Mouse (Mus musculus) ES-Bruce4 (cell line): Measurements from ENCODE around the gene Gm8909.

Experiments used
- CTCF ChIP-seq: IDR thresholded peaks from one replicate; pipeline ENCODE4 v1.8.1; 2011; ENCODE audit warnings: low read depth, low read length
- EP300 ChIP-seq: IDR thresholded peaks from 2 replicates; pipeline ENCODE4 v1.6.1; 2011; ENCODE audit warnings: low read depth, low read length; ENCODE audit not compliant: insufficient read depth
- POLR2A ChIP-seq: IDR thresholded peaks from one replicate; pipeline ENCODE4 v1.8.1; 2011; ENCODE audit warnings: low read length; ENCODE audit not compliant: insufficient read depth

DNA sequence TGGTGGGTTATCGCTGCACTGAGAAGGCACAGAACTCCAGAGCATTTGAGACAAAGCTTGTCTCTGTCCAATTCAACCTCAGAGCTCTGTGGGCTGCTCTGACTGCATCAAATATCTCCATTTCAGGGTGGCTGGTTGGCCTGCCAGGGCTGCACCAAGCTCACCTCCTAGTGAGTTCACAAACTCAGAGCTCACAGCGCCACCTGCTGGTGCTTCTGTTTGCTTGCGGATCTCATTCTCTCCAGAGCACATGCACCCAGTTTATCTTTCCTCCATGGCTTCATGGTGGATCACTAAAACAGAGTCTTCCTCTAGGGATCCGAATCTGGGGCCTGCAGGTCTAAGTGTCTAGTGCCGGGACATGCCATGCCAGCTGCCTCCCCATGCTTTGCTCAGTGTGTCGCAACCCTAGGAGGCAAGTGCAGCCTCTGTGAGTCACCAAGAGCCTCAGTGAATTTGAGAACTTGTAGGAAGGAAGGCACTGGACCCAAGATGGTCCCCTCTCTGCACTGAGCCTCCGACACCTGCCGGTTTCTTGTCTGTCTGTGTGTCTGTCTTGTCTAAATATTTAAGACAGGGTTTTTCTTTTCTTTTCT lies 25.3 kb upstream of the Gm8909 start:
- no peak for TF ChIP-seq POLR2A
- peak; percentile 94 for TF ChIP-seq CTCF
- TF ChIP-seq EP300, result no peak
